Mouse (Mus musculus) heart, adult 9 months (tissue): ENCODE data around the gene Mapk1.

Experiments used
- DNase-seq, 2 experiments: peaks; one replicate each; pipeline ENCODE4 v3.0.0; 2022; ENCODE audit warnings: low spot score in 2 of 2

Gene Mapk1

GRCm38 (mm10) chr16:17085636-17086035 lies 102.5 kb downstream of the Mapk1 start:
- peak in 1 of 2 experiments; percentile 33 for DNase-seq

DNA sequence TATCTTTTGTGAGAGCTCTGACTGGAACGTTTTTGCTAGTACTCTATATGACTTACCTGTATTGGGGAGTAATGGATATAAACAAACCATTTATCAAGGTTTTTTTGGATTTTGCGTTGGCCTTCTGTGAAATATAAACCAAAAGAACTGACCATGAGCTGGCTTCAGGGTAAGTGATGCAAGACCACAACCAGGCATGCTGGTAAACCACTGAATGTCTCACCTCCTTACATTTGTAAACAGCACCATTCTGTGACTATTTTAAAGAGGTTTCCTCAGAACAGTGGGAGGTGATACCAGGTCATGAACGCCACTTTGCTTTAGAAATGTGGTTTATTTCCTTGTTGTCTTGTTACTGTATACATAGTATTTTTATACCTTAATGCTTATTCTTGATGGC lies 103.1 kb downstream of the Mapk1 start:
- DNase-seq: no peak

- DNase-seq: no peak
These were observed 103.5 kb downstream of the Mapk1 start for GRCm38 (mm10) chr16:17086669-17087193.

- DNase-seq: no peak
These were observed 105.2 kb downstream of the Mapk1 start for GRCm38 (mm10) chr16:17088346-17088745.

GRCm38 (mm10) chr16:17096938-17097337 lies 113.8 kb downstream of the Mapk1 start:
- DNase-seq: no peak
